Mouse (Mus musculus) forelimb bud, embryonic 11.5 days (tissue): ENCODE measurements at regions not wholly inside any gene's neighbourhood (a gene's known extent, or its start where the extent isn't known, plus 50 kb on each side); places are given as distances from the start of the nearest gene placed in this dataset.

Experiments
- DNase-seq: peaks from one replicate; pipeline ENCODE4 v3.0.0-alpha.2; 2012; ENCODE audit warnings: low read depth, low spot score

GRCm38 (mm10) chr2:106318695-106319266 lies 315.4 kb upstream of the Dnajc24 start:
- DNase-seq: peak; percentile 18

- no peak for DNase-seq
Measured at GRCm38 (mm10) chr2:106346781-106347180, 343.4 kb upstream of the Dnajc24 start.

- no peak for DNase-seq
Measured at GRCm38 (mm10) chr2:106347249-106347648, 343.9 kb upstream of the Dnajc24 start.

- no peak for DNase-seq
Measured at GRCm38 (mm10) chr2:106355565-106355964, 337.5 kb upstream of the Mpped2 start.

- DNase-seq: peak; percentile 82
Measured at GRCm38 (mm10) chr2:106355984-106356547, 337.0 kb upstream of the Mpped2 start.

- no peak for DNase-seq
Measured at GRCm38 (mm10) chr2:106368641-106369040, 324.4 kb upstream of the Mpped2 start.

GRCm38 (mm10) chr2:106383415-106384285 lies 309.4 kb upstream of the Mpped2 start:
- no peak for DNase-seq

GRCm38 (mm10) chr2:106384286-106384595 lies 308.8 kb upstream of the Mpped2 start:
- no peak for DNase-seq

- DNase-seq: no peak
Measured at GRCm38 (mm10) chr2:106384842-106385241, 308.2 kb upstream of the Mpped2 start.

- DNase-seq: peak; percentile 51
Measured at GRCm38 (mm10) chr2:106412158-106412557, 280.9 kb upstream of the Mpped2 start.

- no peak for DNase-seq
Measured at GRCm38 (mm10) chr2:106415474-106416019, 277.5 kb upstream of the Mpped2 start.

GRCm38 (mm10) chr2:106418181-106418580 lies 274.9 kb upstream of the Mpped2 start:
- DNase-seq: no peak

- DNase-seq: peak; percentile 66
Measured at GRCm38 (mm10) chr2:106424974-106425373, 268.1 kb upstream of the Mpped2 start.

- no peak for DNase-seq
Measured at GRCm38 (mm10) chr2:106425451-106425881, 267.6 kb upstream of the Mpped2 start.

- DNase-seq: no peak
Measured at GRCm38 (mm10) chr2:106426010-106426409, 267.1 kb upstream of the Mpped2 start.

GRCm38 (mm10) chr2:106427237-106427636 lies 265.8 kb upstream of the Mpped2 start:
- DNase-seq: peak; percentile 69

GRCm38 (mm10) chr2:106428909-106429308 lies 264.2 kb upstream of the Mpped2 start:
- DNase-seq: no peak

GRCm38 (mm10) chr2:106431141-106431540 lies 261.9 kb upstream of the Mpped2 start:
- DNase-seq: peak; percentile 73

GRCm38 (mm10) chr2:106431637-106432199 lies 261.4 kb upstream of the Mpped2 start:
- DNase-seq: no peak

- DNase-seq: no peak
Measured at GRCm38 (mm10) chr2:106436136-106436535, 256.9 kb upstream of the Mpped2 start.

- DNase-seq: no peak
Measured at GRCm38 (mm10) chr2:106454310-106454974, 238.6 kb upstream of the Mpped2 start.

GRCm38 (mm10) chr2:106455039-106455438 lies 238.0 kb upstream of the Mpped2 start:
- DNase-seq: no peak
